Mouse (Mus musculus): ENCODE measurements at regions not wholly inside any gene's neighbourhood (a gene's known extent, or its start where the extent isn't known, plus 50 kb on each side); places are given as distances from the start of the nearest gene placed in this dataset.
"Not testable (repeated sequence)": the region's sequence is repeated elsewhere in the genome, so short reads cannot be mapped to it uniquely, and the experiment has no call there.

GRCm38 (mm10) chr13:74563483-74564330 is 69.9 kb upstream of the Zfp825 start:
- DNase-seq (ENCODE audit: low spot score), result peak; percentile 70

DNA sequence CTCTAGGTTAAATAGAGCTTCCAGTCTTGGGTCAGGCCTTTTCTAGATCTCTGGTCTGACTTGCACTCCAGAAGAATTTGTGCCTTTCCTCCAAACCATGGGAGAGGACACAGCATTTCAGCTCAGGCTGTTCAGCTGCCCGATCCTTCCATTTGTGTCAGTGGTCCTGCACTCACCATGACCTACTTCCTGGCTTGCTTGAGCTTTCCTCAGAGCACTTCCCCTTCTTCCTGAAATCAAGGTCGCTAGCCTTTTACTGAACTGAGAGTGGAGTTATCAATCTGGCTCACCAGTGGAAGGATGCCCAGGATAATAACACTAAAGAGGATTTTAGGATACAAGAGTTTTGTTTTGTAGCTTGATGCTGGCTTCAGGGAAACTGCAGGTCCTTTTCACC is 70.5 kb upstream of the Zfp825 start:
- DNase-seq (ENCODE audit: low spot score), result not testable (repeated sequence)

- peak; percentile 55 for DNase-seq (ENCODE audit: low spot score)
Observed at GRCm38 (mm10) chr13:74569967-74570366, 69.4 kb upstream of the Erap1 start.

Data from testis, postnatal 10 days (tissue).